Mouse (Mus musculus): ENCODE measurements around the gene Spryd3. TPM values are rescaled to one million over a fixed set of nuclear protein-coding genes. Genes with fewer than 3 reads are reported as not detected.

Gene Spryd3
- polyA plus RNA-seq, 1 experiment from 2014 or later: 17.6 TPM

DNA sequence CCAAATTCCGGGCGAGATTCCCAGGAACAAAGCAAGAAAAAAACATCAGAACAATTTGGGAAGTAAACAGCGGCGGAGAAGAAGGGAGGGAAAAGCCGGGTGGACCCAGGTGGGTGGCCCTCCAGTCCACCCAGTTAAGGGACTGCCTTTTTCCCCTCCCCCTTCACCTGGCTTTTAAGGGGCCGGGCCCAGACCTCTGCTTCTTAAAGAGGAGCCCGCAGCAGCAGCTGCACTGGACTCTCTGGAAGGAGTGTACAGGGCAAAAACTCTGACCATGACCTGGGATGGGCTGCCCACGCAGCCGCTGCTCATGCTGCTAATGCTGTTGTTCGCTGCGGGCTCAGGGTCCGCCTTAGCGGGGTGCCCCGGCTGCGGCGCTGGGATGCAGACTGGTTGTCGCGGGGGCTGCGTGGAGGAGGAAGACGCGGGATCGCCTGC is 8.3 kb upstream of the Spryd3 start, which contains the start of gene Igfbp6:
Gene Igfbp6, plus strand, starts transcription at position 89 of the 438 bp plus-strand sequence.
- H3K9me3 ChIP-seq: no peaks in the 10 kb centered on the region
- peaks cover 20% of the 10 kb centered on the region for H3K4me1 ChIP-seq (replicated peaks)
- WGBS: 4% methylated on average over 22 of the region's 22 CpGs
- no peaks in the 10 kb centered on the region for H3K36me3 ChIP-seq
- peak within 1 kb of the TSS; percentile 37 for H3K4me3 ChIP-seq
- DNase-seq (ENCODE audit: low spot score): no peak
- H3K27ac ChIP-seq: no peak within 1 kb of the TSS
- H3K27me3 ChIP-seq (ENCODE audit: insufficient read depth, poor library complexity, severe bottlenecking): peaks cover 63% of the 10 kb centered on the region

DNA sequence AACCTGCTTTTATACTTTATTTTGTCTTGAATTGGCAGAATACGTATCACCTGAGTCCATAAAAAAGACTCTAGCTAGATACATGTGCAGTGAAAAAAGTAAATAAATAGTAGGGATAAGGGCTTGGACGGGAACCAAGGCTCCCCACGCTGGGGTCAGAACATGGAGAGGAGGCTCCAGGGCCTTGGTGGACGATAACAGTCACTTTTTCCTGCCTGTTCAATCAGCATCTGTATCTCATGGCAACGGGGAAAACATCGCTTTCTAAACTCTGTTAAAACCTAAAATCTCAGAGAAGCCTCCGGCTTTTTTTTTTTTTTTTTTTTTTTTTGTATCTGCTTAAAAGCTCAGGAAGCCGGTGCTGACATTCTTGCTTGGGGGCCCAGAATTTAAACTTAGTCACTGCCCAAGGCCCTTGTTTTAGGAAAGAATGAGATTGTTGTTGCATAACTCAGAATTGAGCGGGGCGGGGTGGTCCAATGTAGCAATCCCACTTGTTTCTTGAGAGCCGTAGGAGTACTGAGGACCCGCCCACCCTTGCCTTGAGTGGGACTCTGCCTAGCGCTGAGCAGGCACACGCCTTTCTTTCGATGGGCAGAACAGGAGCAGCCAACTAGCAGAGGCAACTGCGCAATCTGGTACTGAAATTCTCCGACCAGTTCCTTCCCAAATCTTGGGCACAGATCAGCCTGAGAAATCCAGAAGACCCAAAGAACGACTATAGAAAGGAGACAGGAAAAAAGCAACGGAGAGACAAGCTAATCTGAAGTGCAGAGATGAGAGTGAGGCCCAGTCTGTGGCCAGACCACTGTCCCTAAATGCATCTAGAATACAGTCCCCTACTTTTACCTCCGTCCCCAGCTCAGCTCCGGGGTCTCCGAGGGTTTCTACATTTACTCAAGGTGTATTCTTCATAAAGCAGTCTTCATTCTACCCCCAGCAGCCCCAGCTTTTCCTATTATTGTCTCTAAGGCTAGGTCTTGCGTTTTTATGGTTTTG is 7.2 kb upstream of the Spryd3 start:
- H3K27ac ChIP-seq: no peak overlapping the region
- H3K27me3 ChIP-seq (ENCODE audit: insufficient read depth, poor library complexity, severe bottlenecking): peaks cover 60% of the 10 kb centered on the region
- H3K4me1 ChIP-seq (replicated peaks): peaks cover 17% of the 10 kb centered on the region
- no peaks in the 10 kb centered on the region for H3K9me3 ChIP-seq
- no peak overlapping the region for H3K4me3 ChIP-seq
- no peaks in the 10 kb centered on the region for H3K36me3 ChIP-seq
- no peak for DNase-seq (ENCODE audit: low spot score)
- 57% methylated on average over 23 of the region's 23 CpGs for WGBS

DNA sequence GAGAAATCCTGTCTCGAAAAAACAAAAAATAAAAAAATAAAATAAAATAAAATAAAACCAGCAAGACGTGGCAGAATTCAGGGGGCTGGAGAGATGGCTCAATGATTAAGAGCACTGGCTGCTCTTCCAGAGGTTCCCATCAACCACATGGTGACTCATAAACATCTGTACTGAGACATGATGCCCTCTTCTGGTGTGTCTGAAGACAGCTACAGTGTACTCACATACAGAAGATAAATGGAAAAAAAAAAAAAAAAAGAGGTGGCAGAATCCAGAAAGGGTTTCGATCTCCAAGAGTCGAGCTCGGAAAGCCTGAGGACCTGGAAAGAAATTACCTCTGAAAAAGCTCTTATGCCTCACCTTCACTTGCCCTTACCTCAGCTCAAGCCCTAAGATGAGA is 5.1 kb upstream of the Spryd3 start:
- Histone ChIP-seq H3K27me3 (ENCODE audit: insufficient read depth, poor library complexity, severe bottlenecking) (peaks cover 52% of the 10 kb centered on the region), H3K36me3 (no peaks in the 10 kb centered on the region), H3K9me3 (no peaks in the 10 kb centered on the region), H3K4me1 (replicated peaks) (peaks cover 23% of the 10 kb centered on the region), H3K4me3 (no peak overlapping the region), H3K27ac (no peak overlapping the region)
- DNase-seq (ENCODE audit: low spot score): no peak
- WGBS: 92% methylated on average over 5 of the region's 5 CpGs

- no peak for DNase-seq (ENCODE audit: low spot score)
- 4% methylated on average over 35 of the region's 35 CpGs for WGBS
- H3K4me1 ChIP-seq (replicated peaks): peaks cover 24% of the 10 kb centered on the region
- H3K27me3 ChIP-seq (ENCODE audit: insufficient read depth, poor library complexity, severe bottlenecking): 0 out of 2 replicates have a peak, but pooled peaks cover 3% of the 10 kb centered on the region
- peaks cover 27% of the 10 kb centered on the region for H3K36me3 ChIP-seq
- H3K9me3 ChIP-seq: no peaks in the 10 kb centered on the region
- peak overlapping the region; percentile 91 for H3K27ac ChIP-seq
- peak overlapping the region; percentile 76 for H3K4me3 ChIP-seq
Measured at GRCm38 (mm10) chr15:102135522-102136128, 409 bp downstream of the Spryd3 start.

GRCm38 (mm10) chr15:102134709-102135108 is 1.3 kb downstream of the Spryd3 start:
- H3K4me3 ChIP-seq: peak overlapping the region; percentile 76; the same call in 1 of the 2 replicates
- H3K27me3 ChIP-seq (ENCODE audit: insufficient read depth, poor library complexity, severe bottlenecking): 0 out of 2 replicates have a peak, but pooled peaks cover 1% of the 10 kb centered on the region
- no peak for DNase-seq (ENCODE audit: low spot score)
- peaks cover 36% of the 10 kb centered on the region for H3K36me3 ChIP-seq
- H3K27ac ChIP-seq: no peak overlapping the region
- peaks cover 24% of the 10 kb centered on the region for H3K4me1 ChIP-seq (replicated peaks)
- H3K9me3 ChIP-seq: no peaks in the 10 kb centered on the region
- 89% methylated on average over 2 of the region's 2 CpGs for WGBS

DNA sequence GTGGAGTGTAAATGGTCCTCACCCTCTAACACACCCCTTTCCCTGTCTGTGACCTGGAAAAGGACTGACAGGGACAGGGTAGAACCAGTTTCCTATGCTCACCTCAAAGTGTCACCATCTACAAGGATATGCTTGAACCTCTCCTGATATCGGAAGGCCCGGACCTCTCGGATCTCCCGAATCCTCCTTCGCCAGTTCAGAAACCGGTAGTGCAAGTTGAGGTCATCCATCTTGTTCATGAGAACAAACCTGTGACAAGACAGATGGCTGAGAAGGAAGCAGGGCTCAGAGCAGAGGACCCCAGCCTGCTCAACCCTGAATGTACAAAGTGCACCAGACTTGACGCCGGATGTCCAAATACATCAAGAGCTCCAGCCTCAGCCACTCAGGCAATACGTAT is 2.7 kb downstream of the Spryd3 start:
- H3K36me3 ChIP-seq: peaks cover 50% of the 10 kb centered on the region

DNA sequence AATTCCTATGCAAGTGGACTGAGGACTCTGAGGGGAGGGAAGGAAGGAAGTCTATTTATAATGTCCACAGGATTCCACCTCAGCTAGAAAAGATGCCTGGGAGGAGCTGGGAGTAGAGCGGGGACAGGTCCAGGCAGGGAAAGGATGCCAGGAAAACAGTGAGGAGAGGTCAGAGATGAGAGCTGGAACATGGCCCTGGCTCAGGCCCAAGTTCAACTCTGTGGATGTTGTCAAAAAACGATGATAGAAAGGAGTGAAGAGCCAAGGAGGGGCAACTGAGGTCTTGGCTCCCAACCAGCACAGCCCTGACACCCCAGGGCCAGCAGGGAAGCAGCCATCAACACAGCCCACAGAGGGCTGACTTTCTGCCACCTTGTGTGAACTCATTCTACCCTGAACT is 9.7 kb downstream of the Spryd3 start:
- Histone ChIP-seq H3K27me3 (ENCODE audit: insufficient read depth, poor library complexity, severe bottlenecking) (no peaks in the 10 kb centered on the region), H3K36me3 (peaks cover 89% of the 10 kb centered on the region), H3K9me3 (no peaks in the 10 kb centered on the region), H3K27ac (no peak overlapping the region), H3K4me1 (replicated peaks) (no peaks in the 10 kb centered on the region), H3K4me3 (no peak overlapping the region)
- no peak for DNase-seq (ENCODE audit: low spot score)
- WGBS: 74% methylated on average over 2 of the region's 2 CpGs

More for the DNA sequence above, 2.7 kb downstream of the Spryd3 start:
- no peak overlapping the region for H3K27ac ChIP-seq
- 85% methylated on average over 9 of the region's 9 CpGs for WGBS
- peaks cover 24% of the 10 kb centered on the region for H3K4me1 ChIP-seq (replicated peaks)
- H3K9me3 ChIP-seq: no peaks in the 10 kb centered on the region
- no peaks in the 10 kb centered on the region for H3K27me3 ChIP-seq (ENCODE audit: insufficient read depth, poor library complexity, severe bottlenecking)
- no peak overlapping the region for H3K4me3 ChIP-seq
- no peak for DNase-seq (ENCODE audit: low spot score)

DNA sequence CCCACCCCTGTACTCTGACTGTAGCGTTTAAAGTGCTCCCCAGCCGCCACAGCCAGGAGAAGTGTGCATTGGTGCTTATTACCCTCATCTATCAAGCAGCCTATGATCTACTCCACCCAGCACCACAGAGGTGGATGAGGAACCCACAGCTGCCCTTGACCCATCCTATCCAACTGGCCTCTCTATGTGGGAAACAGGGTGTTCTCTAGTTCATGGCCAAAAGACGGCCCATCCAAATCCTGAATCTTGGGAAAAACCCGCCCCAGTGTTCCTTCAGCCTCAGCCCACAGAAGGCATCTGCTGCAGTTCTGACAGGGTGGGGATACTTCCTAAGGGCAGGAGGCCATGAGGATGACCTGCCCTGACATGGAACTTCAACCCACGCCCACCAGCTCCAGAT is 15.5 kb downstream of the Spryd3 start:
- WGBS: 86% methylated on average over 5 of the region's 5 CpGs
- Histone ChIP-seq H3K27ac (no peak overlapping the region), H3K4me1 (replicated peaks) (peaks cover 26% of the 10 kb centered on the region), H3K36me3 (peaks cover 91% of the 10 kb centered on the region), H3K27me3 (ENCODE audit: insufficient read depth, poor library complexity, severe bottlenecking) (no peaks in the 10 kb centered on the region), H3K4me3 (no peak overlapping the region), H3K9me3 (no peaks in the 10 kb centered on the region)
- DNase-seq (ENCODE audit: low spot score): no peak

- peaks cover 91% of the 10 kb centered on the region for H3K36me3 ChIP-seq
- no peak overlapping the region for H3K27ac ChIP-seq
- WGBS: 71% methylated on average over 2 of the region's 2 CpGs
- no peaks in the 10 kb centered on the region for H3K27me3 ChIP-seq (ENCODE audit: insufficient read depth, poor library complexity, severe bottlenecking)
- H3K9me3 ChIP-seq: no peaks in the 10 kb centered on the region
- no peak for DNase-seq (ENCODE audit: low spot score)
- no peak overlapping the region for H3K4me3 ChIP-seq
- peaks cover 26% of the 10 kb centered on the region for H3K4me1 ChIP-seq (replicated peaks)
Measured at GRCm38 (mm10) chr15:102119831-102120170, 16.2 kb downstream of the Spryd3 start.

- Histone ChIP-seq H3K27me3 (ENCODE audit: insufficient read depth, poor library complexity, severe bottlenecking) (no peaks in the 10 kb centered on the region), H3K9me3 (no peaks in the 10 kb centered on the region), H3K27ac (0 out of 2 replicates have a peak overlapping the region, but pooled peaks have one; percentile 23), H3K36me3 (peaks cover 91% of the 10 kb centered on the region), H3K4me3 (no peak overlapping the region), H3K4me1 (replicated peaks) (peaks cover 26% of the 10 kb centered on the region)
- WGBS: 77% methylated on average over 8 of the region's 8 CpGs
- no peak for DNase-seq (ENCODE audit: low spot score)
Measured at GRCm38 (mm10) chr15:102119121-102119830, 16.8 kb downstream of the Spryd3 start.

- WGBS: 80% methylated on average over 4 of the region's 4 CpGs
- H3K36me3 ChIP-seq: peaks cover 90% of the 10 kb centered on the region
- no peak for DNase-seq (ENCODE audit: low spot score)
- peaks cover 26% of the 10 kb centered on the region for H3K4me1 ChIP-seq (replicated peaks)
- no peaks in the 10 kb centered on the region for H3K9me3 ChIP-seq
- H3K4me3 ChIP-seq: no peak overlapping the region
- no peaks in the 10 kb centered on the region for H3K27me3 ChIP-seq (ENCODE audit: insufficient read depth, poor library complexity, severe bottlenecking)
- H3K27ac ChIP-seq: 0 out of 2 replicates have a peak overlapping the region, but pooled peaks have one; percentile 23
Measured at GRCm38 (mm10) chr15:102118591-102118990, 17.4 kb downstream of the Spryd3 start.
